Mouse (Mus musculus): ENCODE measurements at regions not wholly inside any gene's neighbourhood (a gene's known extent, or its start where the extent isn't known, plus 50 kb on each side); places are given as distances from the start of the nearest gene placed in this dataset.

- no peak for ATAC-seq
- in situ Hi-C loops (cut with MboI; ENCODE audit: low pct_unique_long_range_greater_than_20kb): no loop called here
- ChIA-PET CTCF (no interaction called here), POLR2A (no interaction called here)
- no peak for TF ChIP-seq CTCF (IDR thresholded peaks at IDR 0.05)
- H3K27me3 ChIP-seq: no peaks in the 10 kb centered on the region
- no peak for DNase-seq (ENCODE audit: low read depth, low spot score)
These were observed 158.6 kb downstream of the Sox2 start for GRCm38 (mm10) chr3:34808833-34809232.

- ATAC-seq (peak; percentile 97), DNase-seq (ENCODE audit: low read depth, low spot score) (peak; percentile 94)
- ChIA-PET CTCF (no interaction called here), POLR2A (no interaction called here)
- TF ChIP-seq CTCF (IDR thresholded peaks at IDR 0.05): no peak
- no peaks in the 10 kb centered on the region for H3K27me3 ChIP-seq
- in situ Hi-C loops (cut with MboI; ENCODE audit: low pct_unique_long_range_greater_than_20kb): no loop called here
These were observed 161.5 kb downstream of the Sox2 start for GRCm38 (mm10) chr3:34811753-34812152.

- TF ChIP-seq CTCF (IDR thresholded peaks at IDR 0.05): no peak
- H3K27me3 ChIP-seq: no peaks in the 10 kb centered on the region
- POLR2A ChIA-PET: no interaction called here
- ATAC-seq (no peak), DNase-seq (ENCODE audit: low read depth, low spot score) (peak; percentile 50)
- in situ Hi-C loops (cut with MboI; ENCODE audit: low pct_unique_long_range_greater_than_20kb): no loop called here
- CTCF ChIA-PET: interaction anchor here (1.8 kb wide), 1 partner anchor 26 kb away, joined by 6 read pairs; no protein-coding TSS in a partner anchor
These were observed 162.9 kb downstream of the Sox2 start for GRCm38 (mm10) chr3:34813046-34813625.

GRCm38 (mm10) chr3:34825036-34825435 is 174.8 kb downstream of the Sox2 start:
- in situ Hi-C loops (cut with MboI; ENCODE audit: low pct_unique_long_range_greater_than_20kb): no loop called here
- POLR2A ChIA-PET: no interaction called here
- no peak for ATAC-seq
- CTCF ChIA-PET: no interaction called here
- no peak for DNase-seq (ENCODE audit: low read depth, low spot score)
- H3K27me3 ChIP-seq: no peaks in the 10 kb centered on the region
- TF ChIP-seq CTCF (IDR thresholded peaks at IDR 0.05): no peak

DNA sequence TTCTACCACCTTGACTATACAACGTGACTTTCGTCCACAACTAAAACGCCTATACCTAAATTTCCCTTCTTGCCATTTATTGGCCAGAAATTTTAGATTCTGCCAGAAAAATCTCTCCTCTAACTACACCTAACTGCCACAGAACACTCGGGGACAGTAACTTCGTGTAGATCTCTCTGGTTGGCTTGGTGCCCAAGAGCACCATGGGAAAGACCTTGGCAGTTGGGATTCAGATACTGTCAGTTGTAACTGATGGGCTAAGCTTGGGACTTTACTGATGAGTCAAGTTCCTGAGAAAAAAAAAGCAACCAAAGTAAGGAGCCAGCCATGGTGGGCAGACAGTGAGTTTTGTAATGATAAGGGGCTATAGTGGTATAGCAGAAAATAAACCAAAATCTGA is 176.2 kb downstream of the Sox2 start:
- DNase-seq (ENCODE audit: low read depth, low spot score): no peak
- no peak for ATAC-seq
- ChIA-PET POLR2A (no interaction called here), CTCF (no interaction called here)
- no peak for TF ChIP-seq CTCF (IDR thresholded peaks at IDR 0.05)
- in situ Hi-C loops (cut with MboI; ENCODE audit: low pct_unique_long_range_greater_than_20kb): no loop called here
- no peaks in the 10 kb centered on the region for H3K27me3 ChIP-seq

DNA sequence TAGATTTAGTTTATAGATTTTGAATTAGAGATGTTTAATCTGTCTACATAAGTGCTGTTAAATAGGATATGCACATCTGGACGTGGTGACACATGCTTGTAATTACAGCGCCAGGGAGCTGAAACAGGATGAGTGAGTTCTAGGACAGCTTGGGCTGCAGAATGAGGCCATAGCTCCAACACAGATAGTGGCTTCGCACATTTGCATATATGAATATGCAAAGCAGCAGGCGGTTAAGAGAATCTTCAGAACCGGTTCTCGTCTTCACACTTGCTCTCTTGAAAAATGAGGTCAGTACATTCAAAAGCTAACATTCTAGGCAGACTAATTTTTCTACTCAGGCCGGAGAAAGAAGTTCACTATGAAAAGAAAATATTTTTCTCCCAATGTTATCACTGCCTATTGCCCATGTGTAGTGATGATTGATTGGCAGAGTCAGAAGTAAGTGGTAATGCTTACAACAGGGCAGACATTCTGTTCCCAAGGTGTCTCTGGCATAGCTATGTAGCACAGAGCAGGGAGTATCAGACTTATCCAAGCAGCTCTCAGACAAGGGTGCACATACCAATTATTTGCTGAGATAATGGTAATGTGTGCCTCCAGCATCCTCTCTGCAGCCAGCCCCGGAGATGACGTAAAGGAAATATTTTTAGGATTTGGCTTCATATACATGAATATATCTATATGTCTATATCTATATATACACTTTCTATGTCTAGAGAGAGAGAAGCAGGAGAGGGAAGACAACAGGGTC is 178.4 kb downstream of the Sox2 start:
- no peak for TF ChIP-seq CTCF (IDR thresholded peaks at IDR 0.05)

GRCm38 (mm10) chr3:34836741-34837267 is 186.6 kb downstream of the Sox2 start:
- H3K27me3 ChIP-seq: no peaks in the 10 kb centered on the region
- no peak for TF ChIP-seq CTCF (IDR thresholded peaks at IDR 0.05)
- in situ Hi-C loops (cut with MboI; ENCODE audit: low pct_unique_long_range_greater_than_20kb): loop anchor here (5.0 kb wide), 1 partner anchor 35 kb away; no protein-coding TSS in a partner anchor
- CTCF ChIA-PET: no interaction called here
- no peak for ATAC-seq
- POLR2A ChIA-PET: interaction anchor here (0.7 kb wide), 2 partner anchors 66 to 120 kb away, joined by 6 to 11 read pairs; no protein-coding TSS in a partner anchor
- DNase-seq (ENCODE audit: low read depth, low spot score): no peak

More for the DNA sequence above, 178.4 kb downstream of the Sox2 start:
- DNase-seq (ENCODE audit: low read depth, low spot score): no peak
- no peaks in the 10 kb centered on the region for H3K27me3 ChIP-seq
- POLR2A ChIA-PET: interaction anchor here (0.5 kb wide), 1 partner anchor 34 kb away, joined by 4 read pairs; no protein-coding TSS in a partner anchor
- in situ Hi-C loops (cut with MboI; ENCODE audit: low pct_unique_long_range_greater_than_20kb): no loop called here
- no peak for ATAC-seq
- CTCF ChIA-PET: no interaction called here

- no peak for TF ChIP-seq CTCF (IDR thresholded peaks at IDR 0.05)
- ATAC-seq (no peak), DNase-seq (ENCODE audit: low read depth, low spot score) (no peak)
- in situ Hi-C loops (cut with MboI; ENCODE audit: low pct_unique_long_range_greater_than_20kb): loop anchor here (5.0 kb wide), 1 partner anchor 35 kb away; no protein-coding TSS in a partner anchor
- H3K27me3 ChIP-seq: no peaks in the 10 kb centered on the region
- ChIA-PET CTCF (no interaction called here), POLR2A (interaction anchor here (0.6 to 0.7 kb wide), 2 partner anchors 65 to 129 kb away, joined by 5 to 6 read pairs; no protein-coding TSS in a partner anchor)
These were observed 187.6 kb downstream of the Sox2 start for GRCm38 (mm10) chr3:34837644-34838332.

- ChIA-PET CTCF (interaction anchor here (1.2 kb wide), 1 partner anchor 29 kb away, joined by 3 read pairs; no protein-coding TSS in a partner anchor), POLR2A (no interaction called here)
- in situ Hi-C loops (cut with MboI; ENCODE audit: low pct_unique_long_range_greater_than_20kb): no loop called here
- no peak for TF ChIP-seq CTCF (IDR thresholded peaks at IDR 0.05)
- no peaks in the 10 kb centered on the region for H3K27me3 ChIP-seq
- no peak for DNase-seq (ENCODE audit: low read depth, low spot score)
- no peak for ATAC-seq
These were observed 210.9 kb downstream of the Sox2 start for GRCm38 (mm10) chr3:34860877-34861649.

Measured in Patski (cell line).